Mouse (Mus musculus): Measurements from ENCODE around the gene Prss36.

- TF ChIP-seq EP300 (IDR thresholded peaks at IDR 0.05; ENCODE audit: low read depth) (no peak), CTCF (IDR thresholded peaks at IDR 0.05; ENCODE audit: low read depth) (no peak)
These were observed 44.8 kb downstream of the Prss36 start for GRCm38 (mm10) chr7:127901772-127902171.

All from liver, postnatal 0 days (tissue).